Mouse (Mus musculus) limb, embryonic 14.5 days (tissue): ENCODE data around the gene Ube3c. TPM values are rescaled to one million over a fixed set of nuclear protein-coding genes. Genes with fewer than 3 reads are reported as not detected.

ENCODE experiments used
- ATAC-seq: fragments of 200-750 bp; cut with Nextera tagmentation; 2 replicates; pipeline ENCODE4 v1.8.0; 2017; ENCODE audit warnings: low read depth, moderate number of reproducible peaks, moderate TSS enrichment; ENCODE audit not compliant: low FRiP score
- DNase-seq: peaks from one replicate; pipeline ENCODE4 v3.0.0-alpha.2; 2015; ENCODE audit warnings: low spot score
- H3K27ac ChIP-seq: fragments of 300-500 bp; sonication (generic); replicated peaks from 2 replicates; pipeline ENCODE4 v1.5.1; 2014; ENCODE audit warnings: low read depth, mild to moderate bottlenecking, low read length, moderate library complexity, mixed read lengths
- H3K27me3 ChIP-seq: fragments of 300-500 bp; sonication (generic); 2 replicates; pipeline ENCODE4 v1.6.1; 2014; ENCODE audit warnings: low read length, mixed read lengths; ENCODE audit not compliant: control insufficient read depth, insufficient read depth
- H3K36me3 ChIP-seq: fragments of 300-500 bp; sonication (generic); 2 replicates; pipeline ENCODE4 v1.6.1; 2014; ENCODE audit warnings: mild to moderate bottlenecking, low read length, moderate library complexity, mixed read lengths; ENCODE audit not compliant: control insufficient read depth, insufficient read depth
- H3K4me1 ChIP-seq: fragments of 300-500 bp; sonication (generic); 2 replicates; pipeline ENCODE4 v1.6.1; 2014; ENCODE audit warnings: antibody characterized with exemption, low read length, mixed read lengths; ENCODE audit not compliant: control insufficient read depth, insufficient read depth
- H3K4me2 ChIP-seq: fragments of 300-500 bp; sonication (generic); replicated peaks from 2 replicates; pipeline ENCODE4 v1.6.1; 2014; ENCODE audit warnings: low read depth, mild to moderate bottlenecking, low read length, moderate library complexity; ENCODE audit not compliant: severe bottlenecking
- H3K4me3 ChIP-seq: fragments of 300-500 bp; sonication (generic); replicated peaks from 2 replicates; pipeline ENCODE4 v1.5.1; 2014; ENCODE audit warnings: low read length
- H3K9ac ChIP-seq: fragments of 300-500 bp; sonication (generic); 2 replicates; pipeline ENCODE4 v1.6.1; 2014; ENCODE audit warnings: mild to moderate bottlenecking, low read depth, low read length, moderate library complexity; ENCODE audit not compliant: severe bottlenecking
- H3K9me3 ChIP-seq: fragments of 300-500 bp; sonication (generic); 2 replicates; pipeline ENCODE4 v1.6.1; 2016; ENCODE audit warnings: low read length; ENCODE audit not compliant: control insufficient read depth
- POLR2A ChIP-seq: fragments of 200-500 bp; IDR thresholded peaks from 2 replicates; pipeline ENCODE4 v1.8.0; 2012; ENCODE audit warnings: inconsistent platforms, mild to moderate bottlenecking, moderate library complexity, borderline replicate concordance; ENCODE audit not compliant: insufficient read depth, insufficient read length; ENCODE audit errors: extremely low read depth
- WGBS: fragments of 180-500 bp; shearing (Covaris S2); extraction: QIAGEN DNeasy Blood & Tissue Kit; methylation state at CpG from one replicate; pipeline ENCODE4 v1.1.7; 2014; 5-methylcytosine and 5-hydroxymethylcytosine counted together
- polyA plus RNA-seq, 2 experiments: library from polyadenylated mRNA; depleted of rRNA in 1 of 2; stranded (reverse) in 1 of 2; unstranded in 1 of 2; fragments of >200 nt; fragmentation: Nextera tagmentation in 1 of 2; extraction: Ambion mirVana in 1 of 2; gene quantifications; 2 replicates each; pipeline versions ENCODE4 v1.2.1 to v1.2.3; 2012 to 2014

The Ube3c gene
- polyA plus RNA-seq, 2 experiments: 24.9 to 37.3 TPM

DNA sequence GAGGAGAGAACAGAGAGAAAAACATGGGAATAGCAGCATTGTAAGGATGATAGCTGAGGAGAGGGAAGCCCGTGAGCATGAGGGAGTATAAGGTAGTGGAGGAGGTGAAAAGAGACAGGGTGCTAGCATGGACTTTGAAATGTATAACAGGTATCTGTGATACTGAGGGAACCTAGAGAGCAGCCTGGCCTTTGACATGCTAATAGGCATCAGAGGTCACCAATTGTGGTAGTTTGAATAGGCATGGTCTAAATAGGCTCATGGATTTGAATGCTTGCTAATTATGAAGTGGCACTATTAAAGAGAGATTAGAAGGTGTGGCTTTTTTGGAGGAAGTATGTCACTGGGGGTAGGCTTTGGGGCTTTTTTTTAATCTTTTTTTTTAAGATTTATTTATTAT, 143.9 kb downstream of the Ube3c start:
- Histone ChIP-seq H3K4me1 (no peaks in the 10 kb centered on the region), H3K27me3 (no peaks in the 10 kb centered on the region), H3K36me3 (no peaks in the 10 kb centered on the region), H3K27ac (no peak overlapping the region), H3K4me3 (no peak overlapping the region), H3K9me3 (no peaks in the 10 kb centered on the region), H3K9ac (no peak overlapping the region), H3K4me2 (no peak overlapping the region)
- DNase-seq (no peak), ATAC-seq (no peak)
- no peak for TF ChIP-seq POLR2A
- WGBS: 47% methylated on average over 1 of the region's 1 CpGs

GRCm38 (mm10) chr5:29721159-29721558, 152.1 kb downstream of the Ube3c start:
- Histone ChIP-seq H3K9ac (no peak overlapping the region), H3K4me2 (no peak overlapping the region), H3K36me3 (no peaks in the 10 kb centered on the region), H3K27ac (no peak overlapping the region), H3K4me1 (no peaks in the 10 kb centered on the region), H3K9me3 (no peaks in the 10 kb centered on the region), H3K27me3 (no peaks in the 10 kb centered on the region), H3K4me3 (no peak overlapping the region)
- no peak for TF ChIP-seq POLR2A
- DNase-seq (no peak), ATAC-seq (no peak)
- WGBS: 17% methylated on average over 1 of the region's 1 CpGs

DNA sequence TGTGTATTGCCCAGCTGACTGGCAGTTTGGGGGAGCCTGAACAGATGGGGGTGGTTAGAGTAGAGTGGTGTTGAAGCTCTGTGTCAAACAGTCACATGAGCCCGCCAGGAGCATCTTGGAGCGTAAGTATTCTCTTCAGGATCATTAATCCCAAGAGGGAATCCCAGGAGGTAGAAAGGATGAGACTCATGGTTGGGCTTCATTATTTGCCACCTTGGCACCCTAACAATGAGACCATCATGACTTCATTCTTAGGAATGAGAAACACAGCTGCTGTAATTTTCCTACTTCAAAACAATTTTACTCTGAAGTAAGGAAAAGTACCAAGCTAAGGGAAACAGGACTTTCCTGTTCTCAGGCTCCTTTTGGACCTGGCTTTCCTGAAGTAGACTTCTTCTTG, 156.3 kb downstream of the Ube3c start:
- TF ChIP-seq POLR2A: no peak
- WGBS: 86% methylated on average over 2 of the region's 2 CpGs

More for the DNA sequence above, 156.3 kb downstream of the Ube3c start:
- H3K27ac ChIP-seq: no peak overlapping the region
- no peaks in the 10 kb centered on the region for H3K36me3 ChIP-seq
- DNase-seq (no peak), ATAC-seq (no peak)
- no peak overlapping the region for H3K4me3 ChIP-seq
- no peaks in the 10 kb centered on the region for H3K9me3 ChIP-seq
- no peak overlapping the region for H3K4me2 ChIP-seq
- H3K27me3 ChIP-seq: no peaks in the 10 kb centered on the region
- no peak overlapping the region for H3K9ac ChIP-seq
- no peaks in the 10 kb centered on the region for H3K4me1 ChIP-seq

Other genes starting within 250 kb of the Ube3c start
- 5.9 and 6.1 TPM in 2 replicates for gene Lmbr1, start 190.9 kb upstream of the Ube3c start, polyA plus RNA-seq (2012; rRNA removed)
- 10.3 and 10.4 TPM in 2 replicates for gene Lmbr1, start 190.9 kb upstream of the Ube3c start, polyA plus RNA-seq (2014; fragmentation: Nextera tagmentation; extraction: Ambion mirVana)
- gene Nom1, start 134.6 kb upstream of the Ube3c start, polyA plus RNA-seq (2012; rRNA removed): 16.1 and 19.0 TPM in 2 replicates
- 22.0 and 23.7 TPM in 2 replicates for gene Nom1, start 134.6 kb upstream of the Ube3c start, polyA plus RNA-seq (2014; fragmentation: Nextera tagmentation; extraction: Ambion mirVana)
- 0.05 and 0.06 TPM in 2 replicates for gene Mnx1, start 90.8 kb upstream of the Ube3c start, polyA plus RNA-seq (2012; rRNA removed)
- gene Mnx1, start 90.8 kb upstream of the Ube3c start, polyA plus RNA-seq (2014; fragmentation: Nextera tagmentation; extraction: Ambion mirVana): not detected in 2 replicates
- gene Dnajb6, start 166.4 kb downstream of the Ube3c start, polyA plus RNA-seq (2012; rRNA removed): 76.0 and 96.9 TPM in 2 replicates
- 123 and 129 TPM in 2 replicates for gene Dnajb6, start 166.4 kb downstream of the Ube3c start, polyA plus RNA-seq (2014; fragmentation: Nextera tagmentation; extraction: Ambion mirVana)
- gene Gm5129, start 166.7 kb downstream of the Ube3c start, polyA plus RNA-seq (2012; rRNA removed): 0.94 and 2.3 TPM in 2 replicates
- not detected in 2 replicates for gene Gm5129, start 166.7 kb downstream of the Ube3c start, polyA plus RNA-seq (2014; fragmentation: Nextera tagmentation; extraction: Ambion mirVana)